Mouse (Mus musculus) midbrain, embryonic 16.5 days (tissue): ENCODE data around the gene Tln1. TPM values are rescaled to one million over a fixed set of nuclear protein-coding genes. Genes with fewer than 3 reads are reported as not detected.

Source experiments
- ATAC-seq: fragments of 200-750 bp; cut with Nextera tagmentation; 2 replicates; pipeline ENCODE4 v1.8.0; 2017; ENCODE audit warnings: moderate TSS enrichment
- H3K27ac ChIP-seq: fragments of 300-500 bp; sonication (generic); 2 replicates; pipeline ENCODE4 v1.5.1; 2014; ENCODE audit warnings: mild to moderate bottlenecking, low read length, mixed read lengths
- H3K27me3 ChIP-seq: fragments of 300-500 bp; sonication (generic); 2 replicates; pipeline ENCODE4 v1.6.1; 2014; ENCODE audit warnings: low read depth, low read length, mixed read lengths; ENCODE audit not compliant: control insufficient read depth, insufficient read depth
- H3K36me3 ChIP-seq: fragments of 300-500 bp; sonication (generic); 2 replicates; pipeline ENCODE4 v1.6.1; 2014; ENCODE audit warnings: mild to moderate bottlenecking, low read length, moderate library complexity, mixed read lengths; ENCODE audit not compliant: control insufficient read depth, insufficient read depth
- H3K4me1 ChIP-seq: fragments of 300-500 bp; sonication (generic); 2 replicates; pipeline ENCODE4 v1.6.1; 2014; ENCODE audit warnings: mild to moderate bottlenecking, low read length, mixed read lengths; ENCODE audit not compliant: control insufficient read depth, insufficient read depth
- H3K4me2 ChIP-seq: fragments of 300-500 bp; sonication (generic); 2 replicates; pipeline ENCODE4 v1.6.1; 2014; ENCODE audit warnings: mild to moderate bottlenecking, low read length, mixed read lengths
- H3K4me3 ChIP-seq: fragments of 300-500 bp; sonication (generic); 2 replicates; pipeline ENCODE4 v1.5.1; 2014; ENCODE audit warnings: low read depth, mild to moderate bottlenecking, low read length, moderate library complexity, mixed read lengths
- H3K9ac ChIP-seq: fragments of 300-500 bp; sonication (generic); 2 replicates; pipeline ENCODE4 v1.6.1; 2014; ENCODE audit warnings: low read depth, low read length, mixed read lengths
- H3K9me3 ChIP-seq: fragments of 300-500 bp; sonication (generic); replicated peaks from 2 replicates; pipeline ENCODE4 v1.6.1; 2014; ENCODE audit warnings: mild to moderate bottlenecking, low read length, mixed read lengths; ENCODE audit not compliant: control insufficient read depth, poor library complexity, severe bottlenecking
- WGBS: fragments of 180-500 bp; shearing (Covaris S2); extraction: QIAGEN DNeasy Blood & Tissue Kit; methylation state at CpG from one replicate; pipeline ENCODE4 v1.1.7; 2014; 5-methylcytosine and 5-hydroxymethylcytosine counted together
- polyA plus RNA-seq: library from polyadenylated mRNA; unstranded; fragments of >200 nt; fragmentation: Nextera tagmentation; extraction: Ambion mirVana; gene quantifications from 2 replicates; pipeline ENCODE4 v1.2.1, GENCODE M21; 2015

Gene Tln1
- polyA plus RNA-seq, 1 experiment from 2014 or later = 62.9 TPM

DNA sequence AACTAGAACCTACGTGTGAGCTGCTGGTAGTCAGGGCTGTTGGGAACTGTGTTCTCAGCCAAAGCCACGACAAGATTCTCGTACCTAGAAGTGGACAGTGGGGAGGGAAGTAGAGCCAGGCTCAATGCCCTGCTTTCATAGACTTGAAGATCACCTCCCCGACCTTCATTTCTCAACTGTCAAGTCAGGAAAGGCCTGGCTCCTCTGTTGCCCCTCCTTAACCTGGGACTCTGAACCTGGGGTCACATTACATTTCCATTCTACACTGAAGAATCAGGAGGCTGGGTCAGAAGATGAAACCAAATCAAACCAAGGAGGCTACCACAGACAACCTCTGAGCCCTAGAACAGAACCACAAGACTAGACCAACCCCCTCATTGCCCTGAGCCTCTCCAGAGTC lies 64.5 kb downstream of the Tln1 start:
- Histone ChIP-seq H3K9me3 (no peaks in the 10 kb centered on the region), H3K9ac (no peak overlapping the region), H3K36me3 (no peaks in the 10 kb centered on the region; the same call in 1 of the 2 replicates), H3K27me3 (0 out of 2 replicates have a peak, but pooled peaks cover 3% of the 10 kb centered on the region), H3K4me3 (no peak overlapping the region), H3K4me1 (peaks cover 15% of the 10 kb centered on the region), H3K4me2 (no peak overlapping the region), H3K27ac (no peak overlapping the region)
- WGBS = 79% methylated on average over 4 of the region's 4 CpGs
- ATAC-seq = no peak

GRCm38 (mm10) chr4:43497405-43497804 lies 65.1 kb downstream of the Tln1 start:
- ATAC-seq = no peak
- Histone ChIP-seq H3K4me2 (no peak overlapping the region), H3K4me1 (peaks cover 15% of the 10 kb centered on the region), H3K9ac (no peak overlapping the region), H3K36me3 (no peaks in the 10 kb centered on the region; the same call in 1 of the 2 replicates), H3K27me3 (0 out of 2 replicates have a peak, but pooled peaks cover 3% of the 10 kb centered on the region), H3K9me3 (no peaks in the 10 kb centered on the region), H3K4me3 (no peak overlapping the region), H3K27ac (no peak overlapping the region)
- WGBS = 95% methylated on average over 8 of the region's 8 CpGs

DNA sequence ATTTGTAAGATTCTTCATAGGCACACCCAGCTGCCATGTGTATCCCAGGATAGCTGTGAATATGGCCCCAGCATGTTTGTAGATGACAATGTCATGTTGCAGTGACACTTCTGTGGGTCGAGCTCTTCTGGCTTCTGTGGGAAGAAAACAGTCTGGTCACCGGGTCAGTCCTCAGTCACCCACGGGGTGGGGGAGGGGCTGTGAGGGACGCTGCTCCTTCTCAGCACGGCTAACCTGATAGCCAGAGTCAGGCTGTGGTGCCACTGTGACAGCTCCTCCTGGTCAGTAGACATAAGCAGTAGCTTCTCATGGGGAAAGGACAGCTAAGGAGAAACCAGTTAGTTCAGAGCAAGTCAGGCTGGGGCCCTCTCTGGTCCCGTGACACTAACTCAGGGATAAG lies 65.9 kb downstream of the Tln1 start:
- Histone ChIP-seq H3K9me3 (no peaks in the 10 kb centered on the region), H3K4me1 (peaks cover 15% of the 10 kb centered on the region), H3K4me3 (no peak overlapping the region), H3K9ac (no peak overlapping the region), H3K36me3 (no peaks in the 10 kb centered on the region; the same call in 1 of the 2 replicates), H3K27me3 (0 out of 2 replicates have a peak, but pooled peaks cover 3% of the 10 kb centered on the region), H3K27ac (no peak overlapping the region), H3K4me2 (no peak overlapping the region)
- 51% methylated on average over 6 of the region's 6 CpGs for WGBS
- no peak for ATAC-seq

GRCm38 (mm10) chr4:43493846-43494240 lies 68.6 kb downstream of the Tln1 start:
- Histone ChIP-seq H3K36me3 (no peaks in the 10 kb centered on the region; the same call in 1 of the 2 replicates), H3K4me2 (peak overlapping the region; percentile 74), H3K9me3 (no peaks in the 10 kb centered on the region; the same call in 1 of the 2 replicates), H3K27me3 (0 out of 2 replicates have a peak, but pooled peaks cover 3% of the 10 kb centered on the region), H3K27ac (peak overlapping the region; percentile 93), H3K9ac (peak overlapping the region; percentile 85), H3K4me1 (peaks cover 13% of the 10 kb centered on the region), H3K4me3 (peak overlapping the region; percentile 81)
- ATAC-seq = no peak
- WGBS = 1% methylated on average over 9 of the region's 9 CpGs

- Histone ChIP-seq H3K9me3 (no peaks in the 10 kb centered on the region; the same call in 1 of the 2 replicates), H3K4me3 (peak overlapping the region; percentile 81), H3K36me3 (no peaks in the 10 kb centered on the region; the same call in 1 of the 2 replicates), H3K27ac (peak overlapping the region; percentile 93), H3K4me1 (peaks cover 13% of the 10 kb centered on the region), H3K9ac (peak overlapping the region; percentile 85), H3K4me2 (peak overlapping the region; percentile 74), H3K27me3 (0 out of 2 replicates have a peak, but pooled peaks cover 3% of the 10 kb centered on the region)
- WGBS = under 1% methylated on average over 47 of the region's 47 CpGs
- peak; percentile 92 for ATAC-seq
Observed at GRCm38 (mm10) chr4:43493186-43493845, 69.2 kb downstream of the Tln1 start.

DNA sequence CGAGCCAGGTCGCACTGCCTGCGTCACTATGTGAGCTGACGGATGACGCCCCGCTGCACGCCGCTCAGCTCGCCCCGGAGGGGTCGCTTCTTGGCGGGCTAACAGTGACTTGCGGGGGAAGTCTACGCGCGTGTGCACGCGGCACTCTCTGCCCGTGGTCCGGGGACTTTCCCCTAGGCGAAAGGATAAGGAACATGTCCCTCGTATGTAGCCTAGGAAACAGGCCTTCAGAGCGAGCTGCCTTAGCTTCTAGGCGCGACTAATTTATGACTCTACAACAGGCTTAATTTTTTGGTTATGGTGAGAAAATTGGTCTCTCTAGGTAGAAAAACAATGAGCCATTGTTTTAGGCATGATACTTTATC lies 69.7 kb downstream of the Tln1 start, which contains the start of gene Ccdc107:
Ccdc107 (plus strand) TSS at position 80 of the 365 bp plus-strand sequence.
- peak within 1 kb of the TSS; percentile 93 for H3K27ac ChIP-seq
- peak within 1 kb of the TSS; percentile 81 for H3K4me3 ChIP-seq
- 1% methylated on average over 25 of the region's 25 CpGs for WGBS
- peak within 1 kb of the TSS; percentile 74 for H3K4me2 ChIP-seq
- no peaks in the 10 kb centered on the region; the same call in 1 of the 2 replicates for H3K9me3 ChIP-seq
- H3K4me1 ChIP-seq = peaks cover 13% of the 10 kb centered on the region
- no peaks in the 10 kb centered on the region for H3K27me3 ChIP-seq
- H3K36me3 ChIP-seq = no peaks in the 10 kb centered on the region; the same call in 1 of the 2 replicates
- ATAC-seq = peak; percentile 98
- H3K9ac ChIP-seq = peak within 1 kb of the TSS; percentile 85

DNA sequence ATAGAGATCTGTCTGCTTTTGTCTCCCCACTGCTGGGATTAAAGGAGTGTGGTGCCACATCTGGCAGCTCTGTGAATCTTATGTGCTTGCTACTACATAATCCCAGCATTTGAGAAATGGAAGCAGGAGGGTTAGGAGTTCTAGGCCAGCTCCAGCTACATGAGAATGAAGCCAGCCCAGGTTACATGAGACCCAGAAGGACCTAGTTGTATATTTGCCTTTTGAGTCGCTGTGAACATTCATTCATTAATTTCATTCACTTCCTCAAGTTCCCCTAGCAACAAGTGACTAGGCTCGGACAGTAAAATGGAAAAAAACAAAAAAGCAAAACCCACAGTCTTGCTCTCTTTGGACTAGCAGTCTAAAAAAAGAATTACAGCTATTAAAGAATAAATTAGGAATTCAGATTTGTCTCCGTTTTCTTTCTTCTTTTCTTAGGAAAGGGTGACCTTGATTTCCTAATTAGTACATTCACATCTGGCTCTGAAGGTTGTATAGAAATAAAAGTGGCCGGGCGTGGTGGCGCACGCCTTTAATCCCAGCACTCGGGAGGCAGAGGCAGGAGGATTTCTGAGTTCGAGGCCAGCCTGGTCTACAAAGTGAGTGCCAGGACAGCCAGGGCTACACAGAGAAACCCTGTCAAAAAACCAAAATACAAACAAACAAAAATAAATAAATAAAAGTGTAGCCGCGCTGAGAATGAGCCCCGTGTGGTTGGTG lies 70.2 kb downstream of the Tln1 start:
- H3K4me1 ChIP-seq = peaks cover 13% of the 10 kb centered on the region
- H3K4me2 ChIP-seq = peak overlapping the region; percentile 47
- WGBS = 42% methylated on average over 12 of the region's 12 CpGs
- H3K9me3 ChIP-seq = no peaks in the 10 kb centered on the region; the same call in 1 of the 2 replicates
- H3K4me3 ChIP-seq = peak overlapping the region; percentile 81
- H3K36me3 ChIP-seq = no peaks in the 10 kb centered on the region; the same call in 1 of the 2 replicates
- peak overlapping the region; percentile 93 for H3K27ac ChIP-seq
- H3K27me3 ChIP-seq = no peaks in the 10 kb centered on the region
- no peak overlapping the region for H3K9ac ChIP-seq
- no peak for ATAC-seq

DNA sequence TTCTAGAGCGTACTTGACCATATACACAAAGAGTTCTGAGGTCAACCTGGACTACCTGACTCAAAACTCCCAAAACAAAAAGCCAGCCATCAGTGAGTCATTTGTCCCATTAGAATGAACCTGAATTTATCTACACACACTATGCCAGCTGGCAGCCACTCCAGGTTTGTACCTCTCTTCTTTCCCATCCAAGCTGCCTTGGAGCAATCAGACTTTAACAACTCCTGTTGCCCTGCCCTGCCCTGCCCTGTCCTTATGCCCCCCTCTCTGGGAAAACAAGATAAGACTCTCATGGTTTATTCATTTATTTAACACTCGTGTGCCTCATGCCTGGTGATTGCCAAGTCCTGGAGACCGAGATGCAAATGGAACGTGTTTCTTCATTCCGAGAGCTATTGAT lies 71.7 kb downstream of the Tln1 start:
- 84% methylated on average over 5 of the region's 5 CpGs for WGBS
- H3K9me3 ChIP-seq = no peaks in the 10 kb centered on the region; the same call in 1 of the 2 replicates
- H3K9ac ChIP-seq = no peak overlapping the region
- no peak for ATAC-seq
- H3K27ac ChIP-seq = no peak overlapping the region
- no peak overlapping the region for H3K4me3 ChIP-seq
- H3K4me1 ChIP-seq = peaks cover 13% of the 10 kb centered on the region
- H3K36me3 ChIP-seq = no peaks in the 10 kb centered on the region; the same call in 1 of the 2 replicates
- H3K27me3 ChIP-seq = no peaks in the 10 kb centered on the region
- no peak overlapping the region for H3K4me2 ChIP-seq
